8 mouse cellular contexts compared by ENCODE assay signal in genomic region chr12:59129592-59129991, GRCm38 (mm10). TPM values are rescaled to one million over a fixed set of nuclear protein-coding genes. Genes with fewer than 3 reads are reported as not detected.
DNase-seq lines count a peak whose midpoint lies in the region; ATAC-seq and TF ChIP-seq lines count a peak whose summit lies in the region.

No protein-coding gene starts in this region.

- 0 out of 2 replicates have a peak overlapping the region, but pooled peaks have one; percentile 30 for H3K9ac ChIP-seq in forebrain, embryonic 12.5 days
- H3K9ac ChIP-seq in midbrain, embryonic 13.5 days (replicated peaks): no peak overlapping the region

- ATAC-seq in forebrain, embryonic 12.5 days (ENCODE audit: low FRiP score): no peak; the same call in 1 of the 2 replicates
- ATAC-seq in midbrain, embryonic 13.5 days: no peak

- H3K36me3 ChIP-seq in forebrain, embryonic 12.5 days (replicated peaks): no peaks in the 10 kb centered on the region
- H3K36me3 ChIP-seq in hindbrain, embryonic 10.5 days: no peaks in the 10 kb centered on the region
- no peaks in the 10 kb centered on the region for H3K36me3 ChIP-seq in midbrain, embryonic 13.5 days

- intact Hi-C loops in left cerebral cortex, postnatal 36 days (cut with DNase I): no loop called here

- H3K4me1 ChIP-seq in bone marrow macrophage, adult 2 months (ENCODE audit: control insufficient read depth, insufficient read depth, low read length): peaks cover 18% of the 10 kb centered on the region
- peaks cover 26% of the 10 kb centered on the region for H3K4me1 ChIP-seq in forebrain, embryonic 12.5 days
- H3K4me1 ChIP-seq in hindbrain, embryonic 10.5 days (replicated peaks): peaks cover 29% of the 10 kb centered on the region
- H3K4me1 ChIP-seq in midbrain, embryonic 13.5 days (replicated peaks): peaks cover 32% of the 10 kb centered on the region

- WGBS in forebrain, embryonic 12.5 days: 15% methylated on average over 6 of the region's 6 CpGs
- 26% methylated on average over 6 of the region's 6 CpGs for WGBS in hindbrain, embryonic 10.5 days
- 12% methylated on average over 6 of the region's 6 CpGs for WGBS in midbrain, embryonic 13.5 days

- no peak for TF ChIP-seq CTCF in bone marrow macrophage, adult 2 months (IDR thresholded peaks at IDR 0.05; ENCODE audit: low read depth, low read length)

- TF ChIP-seq POLR2A in bone marrow macrophage, adult 2 months (IDR thresholded peaks at IDR 0.05; ENCODE audit: borderline replicate concordance, low read depth, low read length): no peak

- peak overlapping the region; percentile 67 for H3K4me2 ChIP-seq in forebrain, embryonic 12.5 days
- H3K4me2 ChIP-seq in midbrain, embryonic 13.5 days (replicated peaks): peak overlapping the region; percentile 75

- peak overlapping the region; percentile 76 for H3K27ac ChIP-seq in bone marrow macrophage, adult 2 months (ENCODE audit: insufficient read depth, low read depth, low read length)
- no peak overlapping the region for H3K27ac ChIP-seq in forebrain, embryonic 12.5 days
- H3K27ac ChIP-seq in hindbrain, embryonic 10.5 days: no peak overlapping the region; the same call in 1 of the 2 replicates
- peak overlapping the region; percentile 52; the same call in 1 of the 2 replicates for H3K27ac ChIP-seq in midbrain, embryonic 13.5 days

- peak overlapping the region; percentile 59 for H3K4me3 ChIP-seq in bone marrow macrophage, adult 2 months (ENCODE audit: insufficient read depth, low read length)
- peak overlapping the region; percentile 80 for H3K4me3 ChIP-seq in forebrain, embryonic 12.5 days (replicated peaks)
- H3K4me3 ChIP-seq in hindbrain, embryonic 10.5 days: peak overlapping the region; percentile 79
- H3K4me3 ChIP-seq in midbrain, embryonic 13.5 days (replicated peaks): peak overlapping the region; percentile 87

- H3K27me3 ChIP-seq in forebrain, embryonic 12.5 days: no peaks in the 10 kb centered on the region
- no peaks in the 10 kb centered on the region for H3K27me3 ChIP-seq in hindbrain, embryonic 10.5 days (ENCODE audit: insufficient read depth, poor library complexity, severe bottlenecking)
- no peaks in the 10 kb centered on the region for H3K27me3 ChIP-seq in midbrain, embryonic 13.5 days

- peak; percentile 16 to 26 for DNase-seq in left cerebral cortex, adult 18-20 months (ENCODE audit: low spot score in 2 of 2)
- DNase-seq in left cerebral cortex, adult 11 months (ENCODE audit: low spot score): no peak
- DNase-seq in hindbrain, embryonic 10.5 days (ENCODE audit: low spot score): peak; percentile 33
- peak; percentile 13 to 19 for DNase-seq in left cerebral cortex, postnatal 36 days (ENCODE audit: low spot score in 2 of 2)
- DNase-seq in spleen, adult 12 weeks (ENCODE audit: low spot score): no peak

- no peaks in the 10 kb centered on the region for H3K9me3 ChIP-seq in forebrain, embryonic 12.5 days
- H3K9me3 ChIP-seq in hindbrain, embryonic 10.5 days: no peaks in the 10 kb centered on the region
- H3K9me3 ChIP-seq in midbrain, embryonic 13.5 days: no peaks in the 10 kb centered on the region

RNA-seq across cellular contexts. Expression of gene Mia2, which starts 34.0 kb away (rescaled TPM):
- 10 to 100 TPM; 38.5 to 44.4 TPM for total RNA-seq in left cerebral cortex, adult 18-20 months (2021)
- 154 and 168 TPM in 2 replicates for polyA plus RNA-seq in bone marrow macrophage, adult 2 months (2012; ENCODE audit: insufficient read depth, insufficient read length, missing spikeins)
- 49.1 and 52.2 TPM in 2 replicates for polyA plus RNA-seq in forebrain, embryonic 12.5 days (2016; fragmentation: Nextera tagmentation; extraction: Ambion mirVana)
- polyA plus RNA-seq in hindbrain, embryonic 10.5 days (2016; fragmentation: Nextera tagmentation; extraction: Ambion mirVana): 34.8 and 43.4 TPM in 2 replicates
- total RNA-seq in left cerebral cortex, postnatal 36 days (2021): 10 to 100 TPM; 41.3 to 51.0 TPM
- polyA plus RNA-seq in midbrain, embryonic 13.5 days (2015; fragmentation: Nextera tagmentation; extraction: Ambion mirVana): 38.4 and 40.0 TPM in 2 replicates

Comparison
In these comparisons a context has a peak if more than half of its experiments do, and no peak if none do; other contexts are left out.
1. DNase-seq: peak in left cerebral cortex, adult 18-20 months (2 of 2), hindbrain, embryonic 10.5 days (single experiment) and left cerebral cortex, postnatal 36 days (2 of 2); none in left cerebral cortex, adult 11 months (single experiment) and spleen, adult 12 weeks (single experiment).
2. H3K27ac ChIP-seq: peak in bone marrow macrophage, adult 2 months (single experiment) and midbrain, embryonic 13.5 days (single experiment); none in forebrain, embryonic 12.5 days (single experiment) and hindbrain, embryonic 10.5 days (single experiment).
3. Peak in every context shown above with its lines, with median percentiles within 50 percentile points of each other: H3K4me3 ChIP-seq.